Comparison of ENCODE assay signal across 7 mouse cellular contexts in the genomic region with DNA sequence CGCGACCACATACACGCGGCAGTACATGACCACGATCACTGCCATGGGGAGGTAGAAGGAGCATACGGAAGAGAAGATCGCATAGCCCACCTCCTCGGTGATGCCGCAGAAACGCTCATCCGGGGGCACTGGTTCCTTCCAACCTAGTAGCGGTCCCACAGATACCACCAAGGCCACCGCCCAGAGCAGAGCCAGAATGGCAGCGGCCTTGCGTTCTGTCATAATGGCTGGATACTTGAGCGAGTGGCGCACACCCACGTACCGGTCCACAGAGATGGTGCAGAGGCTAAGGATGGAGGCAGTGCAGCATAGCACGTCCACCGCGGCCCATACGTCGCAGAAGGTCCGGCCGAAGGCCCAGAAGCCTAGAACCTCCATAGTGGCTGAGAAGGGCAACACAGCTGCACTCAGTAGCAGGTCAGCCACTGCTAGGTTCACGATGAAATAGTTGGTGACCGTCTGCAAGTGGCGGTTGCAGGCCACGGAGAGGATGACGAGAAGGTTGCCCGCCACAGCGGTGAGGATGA. TPM values are rescaled to one million over a fixed set of nuclear protein-coding genes. Genes with fewer than 3 reads are reported as not detected.
A peak's percentile ranks its signal among the peaks of the same experiment; 100 is the strongest.
DNase-seq lines count a peak whose midpoint lies in the region; ATAC-seq and TF ChIP-seq lines count a peak whose summit lies in the region.

No protein-coding gene starts in this region.

- TF ChIP-seq EP300 in lung, postnatal 0 days (IDR thresholded peaks at IDR 0.05) = no peak

- DNase-seq in lung, postnatal 0 days (ENCODE audit: low spot score) = no peak
- no peak for DNase-seq in lung, postnatal 25 days (ENCODE audit: low spot score)
- DNase-seq in limb, embryonic 10.5 days (ENCODE audit: low spot score) = no peak
- no peak for DNase-seq in layer of hippocampus, adult 9-10 months (ENCODE audit: low spot score)
- DNase-seq in cerebellum, adult 11-12 months = no peak

- H3K27ac ChIP-seq in lung, postnatal 0 days (ENCODE audit: low read length) = no peak overlapping the region
- no peak overlapping the region for H3K27ac ChIP-seq in forebrain, embryonic 13.5 days
- no peak overlapping the region for H3K27ac ChIP-seq in limb, embryonic 10.5 days
- H3K27ac ChIP-seq in stomach, embryonic 14.5 days (ENCODE audit: low read length) = no peak overlapping the region

- H3K27me3 ChIP-seq in lung, postnatal 0 days (replicated peaks; ENCODE audit: insufficient read depth, low read length) = peaks cover 45% of the 10 kb centered on the region
- H3K27me3 ChIP-seq in forebrain, embryonic 13.5 days = peaks cover 89% of the 10 kb centered on the region
- H3K27me3 ChIP-seq in limb, embryonic 10.5 days (ENCODE audit: low read depth, poor library complexity, severe bottlenecking) = peaks cover 100% of the 10 kb centered on the region
- H3K27me3 ChIP-seq in stomach, embryonic 14.5 days (ENCODE audit: control insufficient read depth, insufficient read depth, low read length) = peaks cover 44% of the 10 kb centered on the region

- ATAC-seq in lung, postnatal 0 days = no peak
- peak; percentile 29; the same call in 1 of the 2 replicates for ATAC-seq in forebrain, embryonic 13.5 days
- 0 out of 2 replicates have a peak, but pooled peaks have one; percentile 7 for ATAC-seq in stomach, embryonic 14.5 days (ENCODE audit: insufficient number of reproducible peaks, insufficient read depth, low FRiP score, low read depth)

- 8% methylated on average over 32 of the region's 33 CpGs for WGBS in lung, postnatal 0 days
- WGBS in forebrain, embryonic 13.5 days = 4% methylated on average over 33 of the region's 33 CpGs
- WGBS in limb, embryonic 10.5 days = 5% methylated on average over 33 of the region's 33 CpGs
- 4% methylated on average over 33 of the region's 33 CpGs for WGBS in stomach, embryonic 14.5 days

- no peaks in the 10 kb centered on the region for H3K9me3 ChIP-seq in lung, postnatal 0 days (ENCODE audit: low read length)
- H3K9me3 ChIP-seq in forebrain, embryonic 13.5 days (replicated peaks) = no peaks in the 10 kb centered on the region
- H3K9me3 ChIP-seq in limb, embryonic 10.5 days (replicated peaks) = no peaks in the 10 kb centered on the region
- H3K9me3 ChIP-seq in stomach, embryonic 14.5 days (ENCODE audit: control insufficient read depth, low read depth, low read length) = no peaks in the 10 kb centered on the region

- no peaks in the 10 kb centered on the region for H3K36me3 ChIP-seq in lung, postnatal 0 days (ENCODE audit: insufficient read depth, low read length)
- no peaks in the 10 kb centered on the region for H3K36me3 ChIP-seq in forebrain, embryonic 13.5 days (ENCODE audit: poor library complexity, severe bottlenecking)
- H3K36me3 ChIP-seq in limb, embryonic 10.5 days = no peaks in the 10 kb centered on the region
- H3K36me3 ChIP-seq in stomach, embryonic 14.5 days (ENCODE audit: control insufficient read depth, insufficient read depth, low read length) = no peaks in the 10 kb centered on the region

- H3K4me3 ChIP-seq in lung, postnatal 0 days (ENCODE audit: low read depth, low read length) = peak overlapping the region; percentile 42
- H3K4me3 ChIP-seq in forebrain, embryonic 13.5 days = peak overlapping the region; percentile 45
- H3K4me3 ChIP-seq in limb, embryonic 10.5 days = peak overlapping the region; percentile 58
- peak overlapping the region; percentile 35 for H3K4me3 ChIP-seq in stomach, embryonic 14.5 days (ENCODE audit: low read depth, low read length)

- TF ChIP-seq CTCF in lung, postnatal 0 days (IDR thresholded peaks at IDR 0.05) = no peak

- no peaks in the 10 kb centered on the region for H3K4me1 ChIP-seq in lung, postnatal 0 days (ENCODE audit: insufficient read depth, low read depth, low read length)
- peaks cover 21% of the 10 kb centered on the region for H3K4me1 ChIP-seq in forebrain, embryonic 13.5 days
- peaks cover 23% of the 10 kb centered on the region for H3K4me1 ChIP-seq in limb, embryonic 10.5 days
- H3K4me1 ChIP-seq in stomach, embryonic 14.5 days (ENCODE audit: control insufficient read depth, insufficient read depth, low read length) = no peaks in the 10 kb centered on the region

- peak overlapping the region; percentile 61; the same call in 1 of the 2 replicates for H3K4me2 ChIP-seq in lung, postnatal 0 days (replicated peaks; ENCODE audit: low read depth, low read length)
- H3K4me2 ChIP-seq in forebrain, embryonic 13.5 days = peak overlapping the region; percentile 80
- H3K4me2 ChIP-seq in stomach, embryonic 14.5 days (replicated peaks; ENCODE audit: low read depth, low read length) = peak overlapping the region; percentile 65

- no peak overlapping the region for H3K9ac ChIP-seq in lung, postnatal 0 days (replicated peaks; ENCODE audit: low read depth)
- no peak overlapping the region for H3K9ac ChIP-seq in forebrain, embryonic 13.5 days
- no peak overlapping the region for H3K9ac ChIP-seq in stomach, embryonic 14.5 days (replicated peaks; ENCODE audit: low read depth, low read length)

RNA-seq across cellular contexts. Expression of a gene that starts 0.7 kb away (rescaled TPM):
- polyA plus RNA-seq in lung, postnatal 0 days (2015; fragmentation: Nextera tagmentation; extraction: Ambion mirVana) = 1.6 and 2.4 TPM in 2 replicates
- not detected in 2 replicates for polyA plus RNA-seq in forebrain, embryonic 13.5 days (2015; fragmentation: Nextera tagmentation; extraction: Ambion mirVana)
- not detected in 2 replicates for polyA plus RNA-seq in limb, embryonic 10.5 days (2016; fragmentation: Nextera tagmentation; extraction: Ambion mirVana)
- polyA plus RNA-seq in stomach, embryonic 14.5 days (2014; fragmentation: Nextera tagmentation; extraction: Ambion mirVana) = 0.17 and 0.22 TPM in 2 replicates
